Mouse (Mus musculus) limb, embryonic 11.5 days (tissue): ENCODE results near the gene Rac3. TPM values are rescaled to one million over a fixed set of nuclear protein-coding genes. Genes with fewer than 3 reads are reported as not detected.
"Not testable (repeated sequence)": the region's sequence is repeated elsewhere in the genome, so short reads cannot be mapped to it uniquely, and the experiment has no call there.

Experiments
- ATAC-seq: fragments of 200-750 bp; cut with Nextera tagmentation; 2 replicates; pipeline ENCODE4 v1.8.0; 2017; ENCODE audit warnings: low read depth; ENCODE audit not compliant: insufficient number of reproducible peaks, low FRiP score, low TSS enrichment
- DNase-seq: peaks from one replicate; pipeline ENCODE4 v3.0.0-alpha.2; 2015; ENCODE audit warnings: low spot score
- H3K27ac ChIP-seq: fragments of 300-500 bp; sonication (generic); replicated peaks from 2 replicates; pipeline ENCODE4 v1.5.1; 2014; ENCODE audit warnings: low read depth, mild to moderate bottlenecking, low read length
- H3K27me3 ChIP-seq: fragments of 300-500 bp; sonication (generic); 2 replicates; pipeline ENCODE4 v1.6.1; 2014; ENCODE audit warnings: mild to moderate bottlenecking, low read length, mixed read lengths; ENCODE audit not compliant: control insufficient read depth, insufficient read depth
- H3K36me3 ChIP-seq: fragments of 300-500 bp; sonication (generic); 2 replicates; pipeline ENCODE4 v1.6.1; 2014; ENCODE audit warnings: mild to moderate bottlenecking, low read length, moderate library complexity, mixed read lengths; ENCODE audit not compliant: control insufficient read depth, insufficient read depth
- H3K4me1 ChIP-seq: fragments of 300-500 bp; sonication (generic); 2 replicates; pipeline ENCODE4 v1.6.1; 2014; ENCODE audit warnings: low read length, mixed read lengths; ENCODE audit not compliant: control insufficient read depth, insufficient read depth
- H3K4me2 ChIP-seq: fragments of 300-500 bp; sonication (generic); 2 replicates; pipeline ENCODE4 v1.6.1; 2014; ENCODE audit warnings: low read depth, mild to moderate bottlenecking, moderate library complexity; ENCODE audit not compliant: severe bottlenecking
- H3K4me3 ChIP-seq: fragments of 300-500 bp; sonication (generic); 2 replicates; pipeline ENCODE4 v1.5.1; 2014; ENCODE audit warnings: low read depth, low read length
- H3K9ac ChIP-seq: fragments of 300-500 bp; sonication (generic); 2 replicates; pipeline ENCODE4 v1.6.1; 2014; ENCODE audit warnings: mild to moderate bottlenecking, low read length
- H3K9me3 ChIP-seq: fragments of 300-500 bp; sonication (generic); 2 replicates; pipeline ENCODE4 v1.6.1; 2016; ENCODE audit warnings: low read length; ENCODE audit not compliant: control insufficient read depth
- WGBS: fragments of 180-500 bp; shearing (Covaris S2); extraction: QIAGEN DNeasy Blood & Tissue Kit; methylation state at CpG from one replicate; pipeline ENCODE4 v1.1.7; 2014; 5-methylcytosine and 5-hydroxymethylcytosine counted together
- polyA plus RNA-seq: library from polyadenylated mRNA; unstranded; fragments of >200 nt; fragmentation: Nextera tagmentation; extraction: Ambion mirVana; gene quantifications from 2 replicates; pipeline ENCODE4 v1.2.1, GENCODE M21; 2014

Rac3 gene
- polyA plus RNA-seq, 1 experiment from 2014 or later, result 12.8 TPM

DNA sequence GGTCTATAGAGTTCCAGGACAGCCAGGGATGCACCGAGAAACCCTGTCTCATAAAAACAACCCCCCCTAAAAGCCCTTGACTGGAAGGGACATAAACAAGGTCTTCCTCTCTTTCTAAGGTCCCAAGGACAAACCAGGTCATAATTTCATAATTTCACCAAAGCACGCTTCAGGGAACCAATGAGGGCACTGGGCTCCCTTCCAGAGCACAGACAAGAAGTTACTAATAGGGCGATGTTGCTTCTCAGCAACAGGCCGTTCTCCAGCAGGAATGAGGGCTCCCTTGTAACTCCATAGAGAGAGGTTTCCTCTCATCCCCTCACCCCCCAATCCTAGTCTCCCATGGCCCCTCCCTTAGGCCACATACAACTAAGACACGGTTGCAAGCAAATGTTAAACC lies 19.7 kb downstream of the Rac3 start:
- Histone ChIP-seq H3K4me3 (no peak overlapping the region), H3K9ac (no peak overlapping the region), H3K27me3 (no peaks in the 10 kb centered on the region), H3K9me3 (no peaks in the 10 kb centered on the region), H3K27ac (no peak overlapping the region), H3K4me2 (no peak overlapping the region), H3K36me3 (no peaks in the 10 kb centered on the region), H3K4me1 (no peaks in the 10 kb centered on the region)
- no peak for ATAC-seq
- 85% methylated on average over 5 of the region's 5 CpGs for WGBS
- no peak for DNase-seq

DNA sequence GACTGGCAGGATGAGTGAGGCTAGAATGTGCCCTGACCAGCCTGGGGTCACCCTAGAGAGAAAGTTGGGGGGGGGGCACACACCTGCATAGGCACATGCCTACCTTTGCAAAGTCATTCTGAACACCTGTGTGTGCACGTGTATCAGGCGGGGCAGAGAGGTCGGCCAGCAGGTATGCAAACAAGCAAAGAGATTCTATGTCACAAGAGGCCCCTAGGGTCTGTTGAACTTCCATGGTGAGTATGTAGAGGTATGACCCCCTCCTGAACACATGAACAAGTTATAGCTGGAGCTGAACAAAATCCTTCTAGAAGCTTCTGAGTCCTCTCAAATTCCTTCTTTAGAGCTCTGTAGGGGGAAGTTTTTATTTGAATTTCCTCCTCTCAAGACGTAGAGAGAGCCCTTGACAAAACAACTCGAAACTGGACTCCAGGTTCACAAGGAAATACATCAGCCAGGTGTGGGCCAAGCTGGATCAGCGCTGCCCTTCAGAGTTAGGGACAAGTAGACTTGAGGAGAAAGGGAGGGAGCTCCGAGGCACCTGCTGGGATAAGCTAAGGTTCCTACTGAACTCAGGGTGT lies 22.9 kb downstream of the Rac3 start:
- Histone ChIP-seq H3K36me3 (no peaks in the 10 kb centered on the region), H3K9ac (no peak overlapping the region), H3K4me1 (no peaks in the 10 kb centered on the region), H3K27me3 (no peaks in the 10 kb centered on the region), H3K27ac (no peak overlapping the region), H3K9me3 (no peaks in the 10 kb centered on the region), H3K4me2 (no peak overlapping the region), H3K4me3 (no peak overlapping the region)
- DNase-seq (no peak), ATAC-seq (no peak)
- WGBS, result 75% methylated on average over 7 of the region's 7 CpGs

DNA sequence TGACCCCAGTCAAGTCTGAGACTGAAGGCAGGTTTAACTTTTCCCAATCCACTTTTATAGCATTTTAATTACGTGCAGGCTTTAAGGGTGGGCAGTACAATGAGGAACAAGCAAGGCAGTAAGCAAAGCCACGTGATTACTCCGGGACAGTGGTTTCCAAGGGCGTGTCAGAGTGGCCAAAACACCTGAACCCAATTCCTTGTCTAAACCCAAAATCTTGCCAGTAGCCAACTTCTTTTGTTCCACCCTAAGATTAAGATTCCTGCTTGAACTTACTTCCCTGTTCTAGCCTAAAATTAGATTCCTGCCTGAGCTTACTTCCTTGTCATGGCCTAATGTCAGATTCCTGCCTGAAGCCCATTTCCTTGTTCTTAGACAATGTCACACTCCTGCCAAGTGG lies 26.7 kb downstream of the Rac3 start:
- Histone ChIP-seq H3K9ac (no peak overlapping the region), H3K27me3 (no peaks in the 10 kb centered on the region), H3K36me3 (no peaks in the 10 kb centered on the region), H3K4me2 (no peak overlapping the region), H3K4me1 (no peaks in the 10 kb centered on the region), H3K4me3 (no peak overlapping the region), H3K27ac (no peak overlapping the region), H3K9me3 (no peaks in the 10 kb centered on the region)
- no peak for DNase-seq
- ATAC-seq, result no peak
- WGBS, result 40% methylated on average over 4 of the region's 4 CpGs

DNA sequence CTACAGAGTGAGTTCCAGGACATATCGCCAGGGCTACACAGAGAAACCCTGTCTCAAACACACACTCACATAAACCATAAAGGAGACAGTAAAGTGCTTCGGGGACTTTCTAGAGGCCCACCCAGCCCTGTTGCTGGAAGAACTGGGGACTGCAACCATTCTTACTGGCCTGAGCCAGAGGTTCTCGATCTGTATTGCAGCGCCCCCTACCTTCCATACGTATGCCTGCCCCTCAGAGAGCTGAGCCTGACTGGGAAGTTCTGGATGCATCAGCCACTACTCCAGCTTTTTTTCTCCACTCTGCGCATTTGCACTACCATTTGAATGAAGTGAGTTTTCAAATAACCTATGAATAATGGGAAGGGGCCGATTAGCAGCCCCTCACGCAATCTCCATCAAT lies 28.2 kb downstream of the Rac3 start:
- Histone ChIP-seq H3K27ac (no peak overlapping the region), H3K27me3 (no peaks in the 10 kb centered on the region), H3K4me2 (no peak overlapping the region), H3K9ac (no peak overlapping the region), H3K4me1 (no peaks in the 10 kb centered on the region), H3K9me3 (no peaks in the 10 kb centered on the region), H3K4me3 (no peak overlapping the region), H3K36me3 (no peaks in the 10 kb centered on the region)
- DNase-seq, result no peak
- 65% methylated on average over 8 of the region's 8 CpGs for WGBS
- no peak for ATAC-seq

- H3K9ac ChIP-seq, result no peak overlapping the region
- 79% methylated on average over 4 of the region's 4 CpGs for WGBS
- H3K4me2 ChIP-seq, result no peak overlapping the region
- H3K27me3 ChIP-seq, result no peaks in the 10 kb centered on the region
- no peaks in the 10 kb centered on the region for H3K4me1 ChIP-seq
- no peak overlapping the region for H3K27ac ChIP-seq
- ATAC-seq (no peak), DNase-seq (no peak)
- H3K4me3 ChIP-seq, result no peak overlapping the region
- no peaks in the 10 kb centered on the region for H3K9me3 ChIP-seq
- no peaks in the 10 kb centered on the region for H3K36me3 ChIP-seq
Observed at GRCm38 (mm10) chr11:120751606-120752005, 30.3 kb downstream of the Rac3 start.

DNA sequence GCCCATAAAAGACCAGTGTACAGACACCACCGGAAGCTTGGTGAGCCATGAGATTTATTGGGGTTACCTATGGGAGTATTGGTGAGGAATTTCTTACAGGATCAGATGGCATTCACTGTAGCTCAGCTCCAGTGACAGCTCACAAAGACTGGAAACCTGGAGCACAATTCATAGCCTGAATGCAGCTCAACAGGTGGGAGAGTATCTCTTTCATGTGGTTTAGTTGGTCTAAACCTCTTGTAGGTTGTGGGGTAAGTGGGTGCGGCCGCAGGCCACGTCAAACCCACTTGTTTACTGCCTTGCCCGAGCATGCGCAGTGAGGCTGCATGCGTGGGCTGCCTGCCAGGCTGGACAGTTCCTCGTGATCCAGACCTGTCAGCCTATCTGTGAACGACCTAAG lies 39.0 kb downstream of the Rac3 start:
- H3K4me3 ChIP-seq, result no peak overlapping the region
- no peaks in the 10 kb centered on the region for H3K4me1 ChIP-seq
- WGBS, result 91% methylated on average over 9 of the region's 9 CpGs
- H3K36me3 ChIP-seq, result no peaks in the 10 kb centered on the region
- H3K9me3 ChIP-seq, result peaks cover 8% of the 10 kb centered on the region; the same call in 1 of the 2 replicates
- no peak for ATAC-seq
- no peak overlapping the region for H3K9ac ChIP-seq
- H3K4me2 ChIP-seq, result no peak overlapping the region
- no peak overlapping the region for H3K27ac ChIP-seq
- DNase-seq, result no peak
- peaks cover 10% of the 10 kb centered on the region for H3K27me3 ChIP-seq

DNA sequence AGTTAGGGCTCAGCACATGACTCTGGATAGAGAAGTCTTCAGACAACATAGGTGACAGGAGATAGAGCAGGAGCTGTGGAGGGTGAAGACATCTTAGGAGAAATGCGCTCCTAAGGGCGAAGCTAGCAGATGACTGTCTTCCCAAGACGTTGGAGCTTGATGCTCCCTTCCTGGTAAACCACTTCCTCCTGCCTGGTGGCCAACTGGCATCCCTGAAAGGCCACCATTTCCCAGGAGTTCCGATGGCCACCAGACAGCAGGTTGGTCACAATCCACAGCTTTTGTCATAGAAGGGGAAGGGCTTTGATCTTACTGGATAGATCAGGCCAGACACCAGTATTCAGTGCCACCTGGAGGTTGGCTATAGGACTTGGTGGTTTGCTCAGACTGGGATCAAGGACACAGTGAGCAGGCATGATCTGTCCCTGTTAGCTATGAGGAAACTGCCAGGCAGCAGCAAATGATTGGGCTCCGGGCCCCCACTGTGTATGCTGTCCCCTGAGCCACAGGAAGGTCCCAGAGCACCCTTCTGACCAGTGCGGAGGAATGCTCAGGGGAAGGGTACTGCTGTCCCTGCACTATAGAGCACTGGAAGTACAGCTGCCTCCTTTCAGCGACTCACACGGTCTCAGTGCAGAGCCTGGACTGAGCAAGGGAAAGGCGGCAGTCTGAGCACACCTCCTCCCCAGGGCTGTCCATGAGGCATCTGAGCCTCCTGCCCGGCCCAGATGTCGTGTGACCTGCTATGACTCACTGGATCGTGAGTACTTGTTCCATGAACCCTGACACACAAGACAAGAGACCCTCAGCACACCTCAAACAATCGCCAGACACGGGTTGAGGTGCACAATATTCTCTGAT lies 40.8 kb downstream of the Rac3 start:
- DNase-seq (no peak), ATAC-seq (no peak)
- Histone ChIP-seq H3K36me3 (no peaks in the 10 kb centered on the region), H3K9ac (no peak overlapping the region), H3K27me3 (peaks cover 10% of the 10 kb centered on the region), H3K9me3 (peaks cover 8% of the 10 kb centered on the region; the same call in 1 of the 2 replicates), H3K4me2 (no peak overlapping the region), H3K4me3 (no peak overlapping the region), H3K4me1 (no peaks in the 10 kb centered on the region), H3K27ac (no peak overlapping the region)
- WGBS, result 75% methylated on average over 14 of the region's 14 CpGs

DNA sequence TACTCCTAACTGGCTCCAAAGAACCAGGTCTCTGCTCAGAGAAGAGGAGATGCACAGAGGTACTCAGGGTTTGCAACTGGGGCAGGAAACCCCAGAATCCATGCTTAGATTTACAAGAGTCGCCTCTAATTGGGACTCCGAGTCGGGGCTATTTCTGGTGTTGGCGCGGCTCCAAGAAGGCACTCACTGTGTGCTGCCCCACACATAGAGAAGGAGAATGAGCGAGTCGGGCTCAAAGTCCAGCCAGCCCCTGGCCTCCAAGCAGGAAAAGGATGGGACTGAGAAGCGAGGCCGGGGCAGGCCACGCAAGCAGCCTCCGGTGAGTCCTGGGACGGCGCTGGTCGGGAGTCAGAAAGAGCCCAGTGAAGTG lies 41.4 kb downstream of the Rac3 start, which contains the start of gene Hmga1b:
Gene Hmga1b, plus strand, starts transcription at position 123 of the 370 bp plus-strand sequence.
- ATAC-seq, H3K27me3 ChIP-seq, H3K9ac ChIP-seq, H3K4me2 ChIP-seq, H3K4me3 ChIP-seq, DNase-seq, H3K27ac ChIP-seq, H3K9me3 ChIP-seq, H3K4me1 ChIP-seq, H3K36me3 ChIP-seq: not testable (repeated sequence)
- WGBS, result 23% methylated on average over 13 of the region's 14 CpGs
